Mouse (Mus musculus) lung, adult 2 months (tissue): ENCODE measurements around the gene Ggta1.

Experiments
- CTCF ChIP-seq: fragments of 200-500 bp; IDR thresholded peaks from 2 replicates; pipeline ENCODE4 v1.5.1; 2011; ENCODE audit warnings: mild to moderate bottlenecking, low read length, control low read depth; ENCODE audit not compliant: insufficient read depth
- POLR2A ChIP-seq: fragments of 200-500 bp; IDR thresholded peaks from 2 replicates; pipeline ENCODE4 v1.6.1; 2011; ENCODE audit warnings: low read depth, mild to moderate bottlenecking, control low read depth, low read length, borderline replicate concordance; ENCODE audit errors: extremely low read depth

DNA sequence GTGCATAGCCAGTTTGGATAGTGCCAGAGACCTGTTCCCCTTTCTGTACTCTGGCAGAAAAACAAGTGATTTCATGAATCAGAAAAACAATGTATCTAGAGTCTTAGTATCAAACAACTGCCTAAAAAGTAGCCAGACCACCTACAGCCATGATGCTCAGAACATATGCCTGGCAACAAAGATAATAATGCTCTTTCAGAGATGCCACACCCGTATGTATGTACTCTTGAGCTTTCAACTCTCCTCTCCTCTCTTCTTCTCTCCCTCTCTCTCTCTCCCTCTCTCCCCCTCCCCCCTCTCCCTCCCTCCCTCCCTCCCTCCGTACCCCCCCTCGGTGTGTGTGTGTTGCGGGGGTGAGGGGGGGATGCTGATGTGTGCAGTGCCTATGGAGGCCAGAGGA, 43.8 kb downstream of the Ggta1 start:
- no peak for TF ChIP-seq POLR2A
- no peak for TF ChIP-seq CTCF
